Mouse (Mus musculus) ZHBTc4 (cell line): ENCODE data around the gene Mpv17l2.

ENCODE experiments used
- DNase-seq: peaks from one replicate; pipeline ENCODE4 v3.0.0-alpha.2; 2011; ENCODE audit warnings: low read depth, low spot score

Mpv17l2 gene

DNA sequence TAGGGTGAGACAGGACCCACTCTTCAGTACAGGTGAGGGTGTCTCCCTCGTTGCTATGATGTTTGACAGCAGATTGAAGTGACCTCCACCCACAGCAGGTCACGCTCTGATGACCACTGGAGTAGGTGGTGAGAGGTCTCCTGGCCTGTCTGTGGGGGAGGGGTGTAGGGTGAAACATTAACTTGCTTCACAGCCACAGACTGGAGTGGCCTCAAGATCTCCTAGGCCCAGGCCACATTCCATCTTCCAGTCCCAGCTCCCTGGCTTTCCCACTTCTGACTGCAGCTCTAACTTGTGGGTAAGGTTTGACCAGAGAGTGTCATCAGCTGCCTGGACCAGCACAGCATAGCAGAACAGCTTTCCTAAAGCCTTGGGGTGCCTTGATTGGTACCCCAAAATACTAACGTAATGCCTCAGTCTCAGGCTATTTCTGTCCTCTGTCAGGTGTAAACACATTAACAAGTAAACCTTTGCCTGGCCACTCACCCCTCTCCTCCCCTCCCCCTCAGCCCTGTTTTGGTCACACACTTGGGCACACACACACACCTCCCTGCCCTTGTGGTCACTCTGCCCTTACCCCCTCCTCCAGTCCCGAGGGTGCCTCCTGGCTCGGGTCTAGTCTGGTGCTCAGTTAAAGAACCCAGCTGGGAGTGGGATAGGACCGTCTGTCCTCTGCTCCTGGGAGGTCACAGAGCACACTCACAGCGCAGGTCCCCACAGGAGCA, 37.1 kb downstream of the Mpv17l2 start, which contains the start of gene Pde4c:
TSS of gene Pde4c (plus strand) at position 235 of the 725 bp plus-strand sequence.
- DNase-seq: no peak

DNA sequence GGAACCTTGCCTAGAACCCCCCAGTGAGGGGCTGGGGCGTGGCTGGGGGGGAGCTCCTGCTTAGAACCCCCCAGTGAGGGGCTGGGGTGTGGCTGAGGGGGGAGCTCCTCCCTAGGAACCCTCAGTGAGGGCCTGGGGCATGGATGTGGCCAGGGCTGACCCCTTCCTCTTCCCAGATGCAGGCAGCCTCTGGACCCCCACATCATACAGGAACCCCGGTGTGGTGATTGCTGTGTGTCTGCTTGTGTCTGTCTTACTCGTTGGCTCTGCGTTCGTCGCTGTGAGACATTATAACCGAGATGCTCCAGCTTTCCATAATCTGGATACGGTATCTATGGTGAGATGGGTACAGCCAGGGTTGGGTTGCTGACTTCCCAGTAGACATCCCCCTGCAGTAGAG, 39.1 kb downstream of the Mpv17l2 start:
- no peak for DNase-seq

DNA sequence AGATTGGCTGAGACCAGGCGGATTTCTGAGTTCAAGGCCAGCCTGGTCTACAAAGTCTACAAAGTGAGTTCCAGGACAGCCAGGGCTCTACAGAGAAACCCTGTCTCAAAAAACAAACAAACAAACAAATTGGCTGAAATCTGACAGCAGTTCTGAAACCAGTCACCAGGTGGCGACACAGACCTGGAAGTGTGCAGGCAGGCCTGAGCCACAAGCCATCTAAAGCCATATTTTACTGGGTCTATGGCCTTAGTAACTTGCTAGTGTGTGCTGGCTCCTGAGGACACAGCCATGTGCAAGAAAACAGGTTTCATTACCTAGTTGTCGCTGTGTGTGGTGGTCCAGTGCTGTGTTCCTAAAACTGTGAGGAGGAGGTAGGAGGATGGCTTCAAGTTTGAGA, 40.0 kb downstream of the Mpv17l2 start:
- peak; percentile 83 for DNase-seq

DNA sequence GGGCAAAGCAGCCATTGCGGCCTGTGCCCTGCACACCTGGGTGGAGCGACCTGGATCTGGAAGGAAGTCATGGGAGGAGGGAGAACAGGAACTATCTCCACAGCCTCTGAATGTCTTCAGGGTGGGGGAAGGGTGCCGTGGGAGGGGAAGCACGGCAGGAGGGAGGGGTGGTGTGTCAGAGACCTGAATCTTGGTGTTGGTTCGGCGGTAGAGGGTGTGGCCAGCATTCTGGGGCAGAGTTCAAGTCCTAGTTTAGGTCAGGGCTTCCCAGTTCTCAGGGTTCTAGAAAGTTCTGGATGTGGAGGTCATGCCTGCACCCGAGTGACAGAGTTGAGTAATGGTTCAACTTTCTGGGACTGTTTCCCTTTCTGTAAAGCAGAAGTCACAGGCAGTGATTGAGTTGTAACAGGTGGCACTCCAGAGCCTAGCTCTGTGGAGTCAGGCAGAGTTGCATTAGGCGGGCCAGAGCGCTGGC, 40.9 kb downstream of the Mpv17l2 start:
- peak; percentile 56 for DNase-seq

DNA sequence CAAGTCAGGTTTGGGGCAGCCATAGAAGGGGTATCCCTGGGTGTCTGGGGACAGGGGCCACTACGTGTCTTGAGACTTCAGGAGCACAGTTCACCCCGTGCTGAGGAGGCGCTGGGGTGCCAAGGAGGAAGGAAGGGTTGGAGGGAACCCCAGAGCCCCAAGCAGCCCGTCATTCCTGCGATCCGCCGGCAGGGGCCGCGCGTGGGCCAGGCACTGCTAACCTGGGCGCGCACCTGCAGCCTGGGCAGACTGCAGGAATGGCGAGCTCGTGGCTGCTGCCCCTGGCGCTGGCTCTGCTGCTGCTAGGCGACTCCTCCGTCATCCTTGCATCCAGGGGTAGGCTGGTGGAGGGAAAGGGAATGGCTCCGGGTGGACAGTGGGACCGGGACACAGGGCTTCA, 42.4 kb downstream of the Mpv17l2 start, which contains the start of gene Gm3336:
TSS of gene Gm3336 (plus strand) at position 247 of the 400 bp plus-strand sequence.
- DNase-seq: peak; percentile 84

DNA sequence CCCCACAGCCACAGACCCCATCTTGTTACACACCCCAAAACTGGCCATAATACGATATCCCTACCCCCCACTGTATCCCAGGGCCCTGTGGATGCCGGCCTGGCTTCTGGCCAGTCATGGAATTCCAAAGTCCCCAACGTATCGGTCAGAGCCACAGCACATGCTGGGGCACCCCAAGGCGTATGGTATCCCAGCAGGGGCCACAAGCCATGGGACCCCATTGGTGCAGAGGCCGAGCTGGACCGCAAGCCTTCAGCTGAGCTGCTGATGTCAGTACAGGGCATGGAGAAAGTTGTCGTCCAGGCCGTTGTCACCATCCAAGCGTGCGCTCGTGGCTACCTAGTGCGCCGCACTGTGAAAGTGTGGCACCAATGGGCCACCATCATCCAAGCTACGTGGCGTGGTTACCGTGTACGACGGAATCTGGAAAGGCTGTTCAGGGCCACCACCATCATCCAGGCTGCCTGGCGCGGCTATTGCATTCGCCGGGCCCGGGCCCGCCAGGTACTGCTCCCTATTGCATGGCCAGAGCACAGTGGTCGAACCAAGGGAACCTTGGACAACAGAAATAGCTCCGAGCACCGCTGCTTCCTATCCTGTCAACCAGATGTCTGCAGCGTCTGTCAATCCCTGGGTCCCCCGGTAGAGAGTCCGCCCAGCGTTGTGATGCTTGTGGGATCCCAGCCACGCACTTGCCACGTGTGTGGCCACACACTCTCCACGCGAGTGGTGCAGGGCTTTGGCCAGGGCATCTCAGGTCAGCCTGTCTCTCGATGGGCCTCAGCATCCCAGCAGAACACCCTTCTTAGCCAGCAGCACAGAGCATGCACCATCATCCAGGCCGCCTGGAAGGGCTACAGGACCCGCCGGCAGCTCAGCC, 44.0 kb downstream of the Mpv17l2 start:
- peak; percentile 52 for DNase-seq

DNA sequence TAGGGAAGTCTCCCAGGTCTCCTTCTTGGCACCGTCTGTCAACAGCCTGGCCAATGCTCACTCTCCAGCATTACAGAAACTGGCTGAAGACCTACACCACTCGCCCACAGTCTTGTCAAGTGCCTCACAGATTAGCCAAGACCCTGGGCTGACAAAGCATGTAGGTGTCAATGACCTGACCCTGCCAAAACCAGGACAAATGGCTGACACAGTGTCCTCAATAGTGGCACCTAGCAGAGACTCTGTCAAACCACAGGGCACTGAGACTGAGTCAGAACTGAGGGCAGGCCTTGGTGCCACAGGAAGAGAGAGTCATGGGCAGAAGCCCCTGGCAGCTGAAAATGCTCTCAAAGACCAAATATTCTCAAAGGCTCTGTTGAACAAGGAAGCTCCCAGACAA, 45.7 kb downstream of the Mpv17l2 start:
- DNase-seq: no peak

DNA sequence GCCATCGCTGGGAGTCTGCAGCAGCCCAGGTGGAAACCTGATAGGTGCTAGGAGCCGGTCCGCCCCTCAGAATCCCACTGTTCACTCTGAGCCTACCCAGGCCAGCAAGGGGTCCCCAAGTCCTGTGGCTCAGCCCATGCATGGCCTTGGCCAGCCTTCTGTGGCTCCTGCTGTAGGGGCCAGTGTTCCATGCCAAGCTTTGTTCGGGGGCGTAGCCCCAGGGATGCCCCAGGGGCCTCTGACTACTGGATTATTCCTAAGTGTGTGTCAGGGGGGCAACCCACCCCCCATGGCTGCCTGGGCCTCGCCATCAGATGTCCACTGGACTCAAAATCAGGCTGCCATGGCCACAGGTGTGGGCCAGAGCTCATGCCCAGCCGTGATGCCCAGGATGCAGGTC, 46.8 kb downstream of the Mpv17l2 start:
- no peak for DNase-seq

DNA sequence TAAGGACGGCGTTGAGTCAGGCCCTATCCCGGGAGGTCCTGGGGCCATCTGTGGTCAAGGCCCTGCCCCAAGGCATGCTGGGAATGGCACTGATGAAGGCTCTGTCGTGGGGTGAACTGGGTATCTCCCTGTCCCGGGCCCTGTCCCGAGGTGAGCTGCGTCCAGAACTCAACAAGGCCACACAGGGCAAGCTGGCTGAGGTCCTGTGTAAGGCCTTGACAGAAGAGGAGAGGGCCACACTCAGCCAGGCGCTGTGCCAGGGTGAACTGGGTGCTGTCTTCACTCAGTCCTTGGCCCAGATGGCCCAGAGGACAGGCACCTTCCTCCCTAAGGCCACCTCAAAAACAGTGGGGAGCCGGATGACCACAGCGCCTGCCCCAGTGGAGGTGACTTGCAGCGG, 49.7 kb downstream of the Mpv17l2 start:
- DNase-seq: no peak

DNA sequence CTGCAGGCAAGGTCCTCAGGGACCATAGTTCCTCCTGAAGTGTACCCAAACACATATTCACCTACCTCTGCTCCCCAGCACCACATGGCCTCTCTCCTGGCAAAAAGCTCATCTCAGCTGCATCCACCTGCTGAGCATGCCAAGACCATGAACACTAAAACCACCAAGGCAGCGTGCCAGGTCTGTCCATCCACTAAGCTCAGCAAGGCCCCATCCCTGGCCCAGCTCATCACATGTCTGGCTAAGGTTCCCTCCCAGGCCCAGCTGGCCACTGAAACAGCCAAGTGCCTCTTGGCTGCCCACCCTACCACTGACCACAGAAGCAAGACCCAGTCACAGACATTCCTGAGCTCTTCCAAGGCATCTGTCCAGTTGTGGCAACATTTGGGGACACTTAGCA, 50.5 kb downstream of the Mpv17l2 start:
- no peak for DNase-seq

DNA sequence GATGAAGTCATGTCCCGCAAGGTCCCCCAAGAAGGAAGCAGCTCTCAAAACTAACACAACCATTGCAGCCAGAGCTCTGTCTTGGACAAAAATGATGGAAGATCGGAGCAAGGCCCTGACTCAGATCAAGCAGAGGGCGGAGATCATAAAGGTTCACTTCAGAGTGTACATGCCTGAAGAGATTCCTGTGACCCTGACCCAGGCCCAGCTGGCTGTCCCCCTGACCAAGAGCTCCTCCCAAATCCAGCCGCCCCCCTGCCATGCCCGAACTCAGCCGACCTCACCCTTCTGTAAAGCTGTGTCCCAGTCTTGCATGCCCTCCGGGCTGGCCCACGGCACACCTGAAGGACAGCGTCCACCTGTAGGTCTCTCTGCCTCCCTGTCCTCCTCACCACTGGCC, 51.0 kb downstream of the Mpv17l2 start:
- no peak for DNase-seq
